Mouse (Mus musculus) CD4-positive, CD25-positive, alpha-beta regulatory T cell, adult 9 weeks (primary cell): ENCODE results near the gene Slc8a2. TPM values are rescaled to one million over a fixed set of nuclear protein-coding genes. Genes with fewer than 3 reads are reported as not detected.

ENCODE experiments used
- polyA plus RNA-seq: library from polyadenylated mRNA; unstranded; fragments of 100-300 nt; shearing (Covaris generic); gene quantifications from one replicate; pipeline ENCODE4 v1.2.1, GENCODE M21; 2017

Slc8a2 gene
- polyA plus RNA-seq: not detected

DNA sequence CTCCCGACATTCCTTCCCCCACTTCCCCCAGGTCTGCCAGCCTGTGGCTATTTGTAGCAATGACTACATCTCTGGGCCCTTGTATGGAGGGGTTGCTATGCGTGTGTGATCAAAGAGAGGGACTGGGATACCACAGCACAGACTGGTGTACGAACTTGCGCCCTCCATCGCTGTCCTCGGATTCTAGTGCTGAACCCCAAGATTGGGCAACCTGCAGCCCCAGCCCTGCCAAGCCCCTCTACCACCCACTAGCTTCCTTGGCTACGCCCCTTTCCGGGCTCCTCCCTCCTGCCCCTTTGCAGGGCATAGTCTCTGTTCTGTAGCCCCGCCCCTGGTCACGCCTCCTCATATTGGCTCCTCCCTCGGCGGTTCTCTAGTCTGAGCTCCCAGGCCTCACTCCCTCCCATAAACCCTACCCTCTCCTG lies at the start of gene Slc8a2:
Gene Slc8a2, plus strand, starts transcription at position 406 of the 425 bp plus-strand sequence.

DNA sequence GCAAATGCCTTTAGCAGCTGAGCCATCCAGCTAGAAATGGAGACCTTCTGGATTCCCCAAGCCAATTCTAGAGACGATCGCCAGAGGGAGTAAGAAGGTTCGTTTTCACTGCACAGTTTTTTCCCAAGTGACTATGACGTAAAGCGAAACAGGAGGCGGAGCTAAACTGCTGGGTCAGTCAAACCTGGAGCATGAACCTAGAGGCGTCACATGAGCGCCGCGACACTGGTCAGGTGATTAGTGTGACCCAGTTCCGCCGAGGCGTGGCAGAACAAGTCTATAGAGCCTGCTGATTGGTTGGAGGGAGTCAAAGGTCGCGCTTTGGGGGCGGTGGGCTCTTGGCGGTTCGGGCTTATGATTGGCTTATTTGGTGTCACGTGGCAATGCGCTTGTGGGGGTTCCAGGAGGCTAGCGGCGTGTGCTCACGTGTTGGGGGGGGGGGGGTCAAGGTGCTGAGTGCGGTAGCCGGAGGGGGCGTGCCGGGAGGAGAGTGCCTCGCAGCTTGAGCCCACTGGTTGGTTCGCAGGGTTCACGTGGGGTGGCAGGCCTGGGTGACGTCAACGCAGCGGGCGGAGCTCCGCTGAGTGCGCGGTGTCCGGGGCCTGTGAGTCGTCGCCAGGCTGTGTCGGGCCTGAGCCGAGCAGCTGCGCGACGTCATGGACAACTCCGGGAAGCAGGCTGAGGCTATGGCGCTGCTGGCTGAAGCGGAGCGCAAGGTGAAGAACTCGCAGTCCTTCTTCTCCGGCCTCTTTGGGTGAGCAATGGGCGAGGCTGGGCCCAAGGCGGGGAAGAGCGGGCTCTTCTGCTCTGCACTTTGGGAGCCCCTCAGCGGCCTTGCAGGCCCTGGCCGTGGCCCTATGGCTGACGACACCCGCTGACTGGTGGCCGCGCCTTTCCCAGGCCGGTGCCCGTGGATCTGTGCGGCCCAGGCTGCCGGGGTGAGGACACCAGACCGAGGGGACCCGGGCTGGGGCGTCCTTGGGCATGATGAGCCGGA lies 31.3 kb upstream of the Slc8a2 start, which contains the start of gene Napa:
Gene Napa, plus strand, starts transcription at position 438 of the 997 bp plus-strand sequence.

DNA sequence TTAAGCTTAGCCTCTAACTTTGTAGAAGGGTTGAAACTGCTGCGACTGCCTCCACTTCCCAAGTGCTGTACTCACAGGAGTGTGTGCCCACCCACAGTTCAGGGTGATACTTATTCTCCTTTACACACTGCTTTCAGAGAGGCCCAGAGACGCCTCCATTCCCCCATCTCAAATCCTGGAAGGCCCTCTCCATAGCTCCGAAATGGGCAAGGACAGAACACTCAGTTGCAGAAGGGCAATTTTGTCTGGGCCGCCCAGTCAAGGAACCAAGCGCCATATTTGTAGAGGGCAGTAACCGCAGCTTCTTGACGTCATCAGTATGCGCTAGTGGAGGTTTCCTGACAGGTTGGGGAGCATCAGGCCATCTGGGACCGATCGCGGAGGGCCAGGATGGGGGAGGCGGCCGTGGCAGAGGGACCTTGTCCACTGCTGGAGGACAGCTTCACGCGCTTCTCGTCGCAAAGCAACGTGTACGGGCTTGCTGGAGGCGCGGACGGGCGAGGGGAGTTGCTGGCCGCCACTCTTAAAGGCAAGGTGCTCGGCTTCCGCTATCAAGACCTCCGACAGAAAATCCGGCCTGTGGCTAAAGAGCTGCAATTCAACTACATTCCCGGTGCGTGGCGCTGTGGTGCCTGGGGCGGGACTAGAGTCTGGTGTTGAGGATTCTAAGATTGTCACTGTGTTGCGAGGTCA lies 9.9 kb upstream of the Slc8a2 start, which contains the start of gene Kptn:
Gene Kptn, plus strand, starts transcription at position 327 of the 693 bp plus-strand sequence.

DNA sequence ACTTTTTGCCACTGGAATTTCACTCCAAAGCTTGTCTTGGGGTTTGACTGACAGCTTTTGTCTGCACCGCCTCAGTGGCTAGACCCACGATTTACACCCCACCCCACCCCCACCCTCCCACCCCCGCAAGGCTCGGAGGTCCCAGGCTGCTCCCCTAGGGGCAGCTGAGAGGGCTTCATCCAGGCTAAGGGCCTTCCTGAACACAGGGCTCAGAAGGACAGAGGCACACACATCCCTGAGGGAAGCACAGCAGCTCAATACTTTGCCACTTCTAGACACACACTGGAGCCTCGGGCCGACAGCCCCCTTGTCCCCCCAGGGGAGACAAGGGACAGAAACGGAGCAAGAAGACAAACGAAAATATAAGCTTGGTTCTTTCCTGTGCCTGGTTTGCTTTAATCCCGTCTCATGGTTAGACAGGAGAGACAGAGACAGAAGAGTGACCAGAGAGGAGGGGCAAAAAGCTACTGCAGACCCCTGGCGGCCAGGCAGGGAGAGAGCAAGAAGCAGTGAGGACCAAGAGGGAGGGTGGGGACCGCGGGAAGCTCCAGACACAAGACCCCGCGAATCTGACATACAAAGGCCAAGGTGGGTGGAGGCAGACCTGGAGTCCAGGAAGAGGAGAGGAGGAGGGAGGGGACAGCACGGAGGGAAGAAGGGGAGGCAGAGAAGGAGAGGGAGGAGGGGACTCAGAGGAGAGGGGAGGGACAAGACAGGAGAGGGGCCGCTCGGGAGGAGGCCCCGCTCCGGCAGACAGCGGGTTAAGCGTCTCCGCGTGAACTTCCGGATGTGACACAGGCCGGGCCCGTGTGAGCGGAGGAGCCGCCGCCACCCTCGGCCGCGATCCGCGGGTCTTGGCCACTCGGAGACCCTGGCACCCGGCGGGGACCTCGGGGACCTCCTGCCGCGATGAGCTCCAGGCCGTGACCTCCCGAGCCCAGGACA lies 45.2 kb downstream of the Slc8a2 start, which contains the start of gene Meis3:
Gene Meis3, plus strand, starts transcription at position 494 of the 945 bp plus-strand sequence.

Other genes with a start within 250 kb of the Slc8a2 start
- not detected for gene Crx, start 249.9 kb upstream of the Slc8a2 start, polyA plus RNA-seq
- gene Crxos, start 247.2 kb upstream of the Slc8a2 start, polyA plus RNA-seq: not detected
- 730 TPM for gene Selenow, start 207.4 kb upstream of the Slc8a2 start, polyA plus RNA-seq
- 377 TPM for gene Nop53, start 183.8 kb upstream of the Slc8a2 start, polyA plus RNA-seq
- gene Ehd2, start 162.3 kb upstream of the Slc8a2 start, polyA plus RNA-seq: not detected
- 5.4 TPM for gene Bicra, start 81.9 kb upstream of the Slc8a2 start, polyA plus RNA-seq
- 0.06 TPM for gene Zfp541, start 68.0 kb upstream of the Slc8a2 start, polyA plus RNA-seq
- gene Napa, start 31.4 kb upstream of the Slc8a2 start, polyA plus RNA-seq: 269 TPM
- gene Kptn, start 9.9 kb upstream of the Slc8a2 start, polyA plus RNA-seq: 27.0 TPM
- 42.9 TPM for gene Meis3, start 45.3 kb downstream of the Slc8a2 start, polyA plus RNA-seq
- 36.4 TPM for gene Dhx34, start 92.2 kb downstream of the Slc8a2 start, polyA plus RNA-seq
- not detected for gene C5ar2, start 114.3 kb downstream of the Slc8a2 start, polyA plus RNA-seq
- not detected for gene C5ar1, start 129.7 kb downstream of the Slc8a2 start, polyA plus RNA-seq
- gene Inafm1, start 143.8 kb downstream of the Slc8a2 start, polyA plus RNA-seq: 2.8 TPM
- 60.6 TPM for gene Ccdc9, start 157.0 kb downstream of the Slc8a2 start, polyA plus RNA-seq
- 4.4 TPM for gene Bbc3, start 178.6 kb downstream of the Slc8a2 start, polyA plus RNA-seq